Mouse (Mus musculus): ENCODE results near the gene Ankrd13a.
"Not testable (repeated sequence)": the region's sequence is repeated elsewhere in the genome, so short reads cannot be mapped to it uniquely, and the experiment has no call there.

Ankrd13a gene

GRCm38 (mm10) chr5:114836886-114837285 lies 62.4 kb downstream of the Ankrd13a start:
- DNase-seq (ENCODE audit: low spot score) = no peak

GRCm38 (mm10) chr5:114840481-114840880 lies 66.0 kb downstream of the Ankrd13a start:
- not testable (repeated sequence) for DNase-seq (ENCODE audit: low spot score)

GRCm38 (mm10) chr5:114842155-114842554 lies 67.7 kb downstream of the Ankrd13a start:
- not testable (repeated sequence) for DNase-seq (ENCODE audit: low spot score)

GRCm38 (mm10) chr5:114842674-114843073 lies 68.2 kb downstream of the Ankrd13a start:
- DNase-seq (ENCODE audit: low spot score) = no peak

- not testable (repeated sequence) for DNase-seq (ENCODE audit: low spot score)
Measured at GRCm38 (mm10) chr5:114844371-114844770, 69.9 kb downstream of the Ankrd13a start.

GRCm38 (mm10) chr5:114851565-114852236 lies 77.2 kb downstream of the Ankrd13a start:
- DNase-seq (ENCODE audit: low spot score) = no peak

GRCm38 (mm10) chr5:114853364-114853763 lies 78.9 kb downstream of the Ankrd13a start, which contains the start of gene 4930519G04Rik:
Gene 4930519G04Rik (plus strand): TSS chr5:114853664.
- not testable (repeated sequence) for DNase-seq (ENCODE audit: low spot score)
